Mouse (Mus musculus): ENCODE results near the gene Fastkd5. TPM values are rescaled to one million over a fixed set of nuclear protein-coding genes. Genes with fewer than 3 reads are reported as not detected.

The Fastkd5 gene
- polyA plus RNA-seq, 1 experiment from 2014 or later, result 9.5 TPM

GRCm38 (mm10) chr2:130634006-130634738, 4.3 kb upstream of the Fastkd5 start:
- Histone ChIP-seq H3K4me2 (peak overlapping the region; percentile 60), H3K4me3 (replicated peaks) (no peak overlapping the region), H3K9ac (no peak overlapping the region), H3K36me3 (replicated peaks) (0 out of 2 replicates have a peak, but pooled peaks cover 4% of the 10 kb centered on the region), H3K4me1 (replicated peaks) (peaks cover 34% of the 10 kb centered on the region), H3K9me3 (replicated peaks) (no peaks in the 10 kb centered on the region), H3K27ac (replicated peaks) (no peak overlapping the region), H3K27me3 (peaks cover 76% of the 10 kb centered on the region)
- WGBS (ENCODE audit: insufficient replicate concordance), result 25% methylated on average over 14 of the region's 14 CpGs
- no peak for ATAC-seq (ENCODE audit: insufficient read depth)

- H3K27me3 ChIP-seq, result peaks cover 66% of the 10 kb centered on the region
Observed at GRCm38 (mm10) chr2:130632887-130633675, 3.3 kb upstream of the Fastkd5 start.

DNA sequence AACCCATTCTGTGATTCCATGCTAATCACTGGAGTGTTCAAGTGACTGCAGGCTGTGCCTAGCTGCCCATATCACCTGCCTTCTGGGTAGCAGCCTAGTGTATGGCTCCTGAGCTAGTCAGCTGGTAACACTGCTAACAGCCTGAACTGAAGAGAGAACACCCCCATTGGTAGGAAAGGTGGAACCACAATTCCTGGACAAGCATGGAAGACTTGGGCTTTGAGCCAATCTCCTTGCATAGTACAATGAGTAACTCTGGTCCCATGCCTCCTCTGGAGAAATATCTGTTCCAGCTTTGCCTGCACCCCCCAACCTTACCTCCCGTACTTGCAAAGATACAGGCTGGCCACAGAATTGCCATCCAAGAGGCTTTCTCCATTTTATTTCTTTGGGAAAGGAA, 2.6 kb upstream of the Fastkd5 start:
- Histone ChIP-seq H3K4me3 (replicated peaks) (no peak overlapping the region), H3K9ac (no peak overlapping the region), H3K4me1 (replicated peaks) (peaks cover 43% of the 10 kb centered on the region), H3K27ac (replicated peaks) (no peak overlapping the region), H3K36me3 (replicated peaks) (peaks cover 11% of the 10 kb centered on the region), H3K4me2 (no peak overlapping the region), H3K27me3 (peaks cover 59% of the 10 kb centered on the region), H3K9me3 (replicated peaks) (no peaks in the 10 kb centered on the region)
- 57% methylated on average over 1 of the region's 1 CpGs for WGBS (ENCODE audit: insufficient replicate concordance)
- no peak for ATAC-seq (ENCODE audit: insufficient read depth)

More at GRCm38 (mm10) chr2:130632887-130633675, 3.3 kb upstream of the Fastkd5 start:
- no peak overlapping the region for H3K9ac ChIP-seq
- WGBS (ENCODE audit: insufficient replicate concordance), result 49% methylated on average over 5 of the region's 5 CpGs
- no peak for ATAC-seq (ENCODE audit: insufficient read depth)
- peaks cover 43% of the 10 kb centered on the region for H3K4me1 ChIP-seq (replicated peaks)
- peaks cover 5% of the 10 kb centered on the region; the same call in 1 of the 2 replicates for H3K36me3 ChIP-seq (replicated peaks)
- H3K4me3 ChIP-seq (replicated peaks), result no peak overlapping the region
- no peaks in the 10 kb centered on the region for H3K9me3 ChIP-seq (replicated peaks)
- H3K4me2 ChIP-seq, result no peak overlapping the region
- no peak overlapping the region for H3K27ac ChIP-seq (replicated peaks)

DNA sequence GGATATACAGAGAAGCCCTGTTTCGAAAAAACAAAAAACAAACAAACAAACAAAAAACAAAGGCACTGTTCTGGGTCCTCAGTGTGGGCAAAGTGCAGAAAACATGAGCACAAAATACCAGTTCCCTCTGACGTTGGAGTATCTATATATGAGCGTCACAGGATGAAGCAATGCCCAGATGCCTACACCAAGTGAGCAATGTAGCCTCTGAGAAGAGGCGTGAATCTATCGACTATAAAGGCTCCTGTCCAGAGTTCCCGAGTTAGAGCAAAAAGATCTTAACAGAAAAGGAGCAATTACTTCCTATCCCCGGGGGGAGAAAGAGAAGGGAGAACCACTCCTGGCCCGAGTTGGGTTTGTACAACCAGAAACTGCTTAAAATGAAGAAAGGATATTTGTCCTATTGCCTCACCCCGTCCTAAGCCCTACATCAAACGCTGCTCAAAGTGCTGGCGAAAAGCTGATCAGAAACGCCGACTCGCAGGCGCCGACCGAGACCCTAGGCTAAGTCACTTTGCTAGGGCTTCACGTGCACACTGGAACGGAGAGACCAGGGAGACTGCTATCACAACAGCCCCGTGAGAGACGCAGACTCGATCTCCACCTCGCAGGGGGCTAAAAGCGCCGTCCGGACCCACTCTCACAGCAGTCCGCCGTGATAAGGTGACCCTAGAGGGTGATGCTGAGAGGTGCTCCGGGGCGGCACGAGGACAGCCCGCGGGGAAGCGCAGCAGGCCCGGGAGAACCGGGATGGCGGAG, 568 bp downstream of the Fastkd5 start:
- H3K4me2 ChIP-seq, result peak overlapping the region; percentile 85
- H3K9ac ChIP-seq, result peak overlapping the region; percentile 80
- H3K9me3 ChIP-seq (replicated peaks), result no peaks in the 10 kb centered on the region
- peak; percentile 70 for ATAC-seq (ENCODE audit: insufficient read depth)
- peak overlapping the region; percentile 83 for H3K4me3 ChIP-seq (replicated peaks)
- H3K27ac ChIP-seq (replicated peaks), result peak overlapping the region; percentile 80
- H3K27me3 ChIP-seq, result peaks cover 27% of the 10 kb centered on the region
- peaks cover 28% of the 10 kb centered on the region for H3K36me3 ChIP-seq (replicated peaks)
- WGBS (ENCODE audit: insufficient replicate concordance), result 1% methylated on average over 37 of the region's 37 CpGs
- H3K4me1 ChIP-seq (replicated peaks), result peaks cover 22% of the 10 kb centered on the region

GRCm38 (mm10) chr2:130628424-130628823, 1.4 kb downstream of the Fastkd5 start:
- Histone ChIP-seq H3K36me3 (replicated peaks) (peaks cover 35% of the 10 kb centered on the region), H3K4me2 (peak overlapping the region; percentile 85), H3K27ac (replicated peaks) (no peak overlapping the region), H3K9me3 (replicated peaks) (no peaks in the 10 kb centered on the region), H3K9ac (peak overlapping the region; percentile 80; the same call in 1 of the 2 replicates), H3K4me1 (replicated peaks) (peaks cover 21% of the 10 kb centered on the region), H3K4me3 (replicated peaks) (peak overlapping the region; percentile 83), H3K27me3 (peaks cover 19% of the 10 kb centered on the region)
- ATAC-seq (ENCODE audit: insufficient read depth), result no peak
- 53% methylated on average over 3 of the region's 3 CpGs for WGBS (ENCODE audit: insufficient replicate concordance)

- Histone ChIP-seq H3K27ac (replicated peaks) (no peak overlapping the region), H3K9ac (no peak overlapping the region), H3K4me3 (replicated peaks) (no peak overlapping the region), H3K27me3 (no peaks in the 10 kb centered on the region), H3K9me3 (replicated peaks) (no peaks in the 10 kb centered on the region), H3K4me2 (no peak overlapping the region), H3K36me3 (replicated peaks) (peaks cover 54% of the 10 kb centered on the region), H3K4me1 (replicated peaks) (no peaks in the 10 kb centered on the region)
- WGBS (ENCODE audit: insufficient replicate concordance), result 81% methylated on average over 7 of the region's 7 CpGs
- no peak for ATAC-seq (ENCODE audit: insufficient read depth)
Observed at GRCm38 (mm10) chr2:130618972-130619371, 10.9 kb downstream of the Fastkd5 start.

DNA sequence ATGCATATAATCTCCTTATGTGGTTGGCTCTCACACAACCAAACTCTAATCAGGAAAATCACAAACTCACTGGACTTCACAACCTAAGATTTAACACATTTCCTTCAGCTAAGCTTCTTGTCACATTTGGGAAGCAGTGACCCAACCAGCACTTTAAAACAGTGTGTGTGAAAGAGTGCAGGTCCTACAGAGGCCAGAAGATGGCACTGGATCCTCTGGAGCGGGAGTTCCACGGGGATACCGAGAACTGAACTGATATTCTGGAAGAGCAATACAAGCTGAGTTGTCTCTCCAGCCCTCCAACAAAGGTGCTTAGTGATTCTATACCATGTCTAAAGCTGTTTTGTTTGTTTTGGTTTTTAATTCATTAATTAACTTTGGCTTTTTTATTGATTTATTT, 16.7 kb downstream of the Fastkd5 start:
- no peaks in the 10 kb centered on the region for H3K27me3 ChIP-seq
- 59% methylated on average over 3 of the region's 3 CpGs for WGBS (ENCODE audit: insufficient replicate concordance)
- peaks cover 35% of the 10 kb centered on the region for H3K36me3 ChIP-seq (replicated peaks)

GRCm38 (mm10) chr2:130602195-130602594, 27.6 kb downstream of the Fastkd5 start:
- peaks cover 7% of the 10 kb centered on the region; the same call in 1 of the 2 replicates for H3K4me1 ChIP-seq (replicated peaks)
- no peaks in the 10 kb centered on the region for H3K9me3 ChIP-seq (replicated peaks)
- no peaks in the 10 kb centered on the region for H3K27me3 ChIP-seq
- ATAC-seq (ENCODE audit: insufficient read depth), result no peak
- H3K4me2 ChIP-seq, result no peak overlapping the region
- no peak overlapping the region for H3K27ac ChIP-seq (replicated peaks)
- no peak overlapping the region for H3K9ac ChIP-seq
- H3K36me3 ChIP-seq (replicated peaks), result peaks cover 55% of the 10 kb centered on the region
- WGBS (ENCODE audit: insufficient replicate concordance), result 78% methylated on average over 4 of the region's 4 CpGs
- no peak overlapping the region for H3K4me3 ChIP-seq (replicated peaks)

More for the DNA sequence above, 16.7 kb downstream of the Fastkd5 start:
- no peak overlapping the region for H3K4me3 ChIP-seq (replicated peaks)
- H3K27ac ChIP-seq (replicated peaks), result no peak overlapping the region
- ATAC-seq (ENCODE audit: insufficient read depth), result no peak
- no peak overlapping the region for H3K4me2 ChIP-seq
- no peaks in the 10 kb centered on the region for H3K9me3 ChIP-seq (replicated peaks)
- no peaks in the 10 kb centered on the region for H3K4me1 ChIP-seq (replicated peaks)
- no peak overlapping the region for H3K9ac ChIP-seq

- H3K36me3 ChIP-seq (replicated peaks), result peaks cover 65% of the 10 kb centered on the region
- 62% methylated on average over 3 of the region's 3 CpGs for WGBS (ENCODE audit: insufficient replicate concordance)
- peaks cover 11% of the 10 kb centered on the region; the same call in 1 of the 2 replicates for H3K4me1 ChIP-seq (replicated peaks)
- no peak overlapping the region for H3K4me2 ChIP-seq
- no peak overlapping the region for H3K27ac ChIP-seq (replicated peaks)
- no peak for ATAC-seq (ENCODE audit: insufficient read depth)
- H3K9me3 ChIP-seq (replicated peaks), result no peaks in the 10 kb centered on the region
- H3K9ac ChIP-seq, result no peak overlapping the region
- H3K4me3 ChIP-seq (replicated peaks), result no peak overlapping the region
- H3K27me3 ChIP-seq, result no peaks in the 10 kb centered on the region
Observed at GRCm38 (mm10) chr2:130598399-130598798, 31.4 kb downstream of the Fastkd5 start.

DNA sequence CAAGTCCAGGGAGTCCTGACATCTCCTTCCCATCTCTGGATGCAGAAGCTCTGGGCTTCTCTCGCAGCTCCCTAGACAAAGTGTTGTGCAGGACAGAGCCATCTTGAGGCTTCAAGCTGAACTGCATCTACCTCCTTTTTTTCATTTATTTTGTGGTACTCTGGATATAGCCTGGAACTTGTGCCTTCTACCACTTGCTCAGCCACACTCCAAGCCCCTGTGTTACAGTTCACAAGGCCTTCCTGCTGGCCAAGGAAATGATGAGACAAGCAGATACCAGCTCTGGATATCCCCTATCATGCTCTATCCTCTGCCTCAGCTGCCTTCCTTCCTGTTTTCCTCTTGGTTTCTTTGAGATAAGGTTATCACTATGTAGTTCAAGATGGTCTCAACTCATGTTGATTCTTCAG, 32.2 kb downstream of the Fastkd5 start:
- Histone ChIP-seq H3K4me2 (no peak overlapping the region), H3K4me3 (replicated peaks) (no peak overlapping the region), H3K36me3 (replicated peaks) (peaks cover 58% of the 10 kb centered on the region), H3K4me1 (replicated peaks) (peaks cover 11% of the 10 kb centered on the region; the same call in 1 of the 2 replicates), H3K27me3 (no peaks in the 10 kb centered on the region), H3K9me3 (replicated peaks) (no peaks in the 10 kb centered on the region), H3K9ac (no peak overlapping the region), H3K27ac (replicated peaks) (no peak overlapping the region)
- WGBS (ENCODE audit: insufficient replicate concordance), result 24% methylated on average over 1 of the region's 1 CpGs
- ATAC-seq (ENCODE audit: insufficient read depth), result no peak
